14 mouse cellular contexts compared by ENCODE assay signal in genomic region chr7:113141846-113142683, GRCm38 (mm10).
DNase-seq lines count a peak whose midpoint lies in the region; ATAC-seq and TF ChIP-seq lines count a peak whose summit lies in the region.
"Had no signal": no experiment of that assay in that cellular context is flagged by ENCODE, and none has a peak within 500 bp of the region (broad histone marks: within the 10 kb centered on the region; RNA-seq: fewer than 3 reads in every experiment).

No protein-coding gene starts in this region.

- H3K9ac ChIP-seq in hindbrain, postnatal 0 days (replicated peaks; ENCODE audit: low read length): no peak overlapping the region
- no peak overlapping the region for H3K9ac ChIP-seq in neural tube, embryonic 14.5 days (replicated peaks; ENCODE audit: low read depth, low read length)

- no peak overlapping the region for H3K27ac ChIP-seq in hindbrain, postnatal 0 days
- no peak overlapping the region for H3K27ac ChIP-seq in neural tube, embryonic 14.5 days (ENCODE audit: low read depth, low read length)
- H3K27ac ChIP-seq in thymus, adult 2 months (ENCODE audit: control insufficient read depth, insufficient read depth, low read length): no peak overlapping the region
- H3K27ac ChIP-seq: heart, adult 2 months; limb, embryonic 10.5 days; macrophage had no signal

- no peaks in the 10 kb centered on the region for H3K36me3 ChIP-seq in hindbrain, postnatal 0 days (ENCODE audit: insufficient read depth, low read length)
- no peaks in the 10 kb centered on the region for H3K36me3 ChIP-seq in neural tube, embryonic 14.5 days (ENCODE audit: control insufficient read depth, insufficient read depth, low read length)
- no peaks in the 10 kb centered on the region for H3K36me3 ChIP-seq in thymus, adult 2 months (ENCODE audit: control insufficient read depth, insufficient read depth, low read length)
- H3K36me3 ChIP-seq: limb, embryonic 10.5 days had no signal

- H3K4me2 ChIP-seq in hindbrain, postnatal 0 days (ENCODE audit: low read depth, low read length): no peak overlapping the region
- H3K4me2 ChIP-seq in neural tube, embryonic 14.5 days (ENCODE audit: low read depth, low read length): no peak overlapping the region

- H3K9me3 ChIP-seq in hindbrain, postnatal 0 days (ENCODE audit: low read length): no peaks in the 10 kb centered on the region
- no peaks in the 10 kb centered on the region for H3K9me3 ChIP-seq in neural tube, embryonic 14.5 days (ENCODE audit: control insufficient read depth, low read length)
- H3K9me3 ChIP-seq: limb, embryonic 10.5 days had no signal

- intact Hi-C loops in left cerebral cortex, postnatal 14 days (cut with DNase I): loop anchor here (2.0 to 10.0 kb wide), 4 partner anchors 110 to 453 kb away; partner anchors contain the start of gene Btbd10
- intact Hi-C loops in left cerebral cortex, postnatal 4 days (cut with DNase I): loop anchor here (5.0 kb wide), 4 partner anchors 65 to 170 kb away; partner anchors contain the start of gene Arntl

- H3K4me1 ChIP-seq in hindbrain, postnatal 0 days (ENCODE audit: insufficient read depth, low read length): no peaks in the 10 kb centered on the region
- peaks cover 3% of the 10 kb centered on the region; the same call in 1 of the 2 replicates for H3K4me1 ChIP-seq in neural tube, embryonic 14.5 days (ENCODE audit: control insufficient read depth, insufficient read depth, low read length)
- peaks cover 5% of the 10 kb centered on the region for H3K4me1 ChIP-seq in thymus, adult 2 months (replicated peaks; ENCODE audit: control insufficient read depth, insufficient read depth, low read length)

- DNase-seq in left cerebral cortex, postnatal 14 days (ENCODE audit: low spot score in 2 of 2): peak; percentile 60 to 76
- DNase-seq in left cerebral cortex, postnatal 4 days: no peak
- DNase-seq in brain, embryonic 14.5 days (ENCODE audit: low read depth): peak; percentile 75
- DNase-seq in hindbrain, postnatal 0 days (ENCODE audit: low spot score): peak; percentile 70
- DNase-seq in thymus, adult 2 months: no peak
- DNase-seq in adrenal gland, adult 18-20 months (ENCODE audit: low spot score in 2 of 2): no peak
- DNase-seq: adrenal gland, postnatal 36 days; cerebellum, adult 2 months; heart, adult 2 months; heart, postnatal 36 days; thymus, postnatal 25 days had no signal

- 17% methylated on average over 10 of the region's 10 CpGs for WGBS in hindbrain, postnatal 0 days
- 26% methylated on average over 10 of the region's 10 CpGs for WGBS in neural tube, embryonic 14.5 days
- WGBS in thymus, adult 2 months: 61% methylated on average over 10 of the region's 10 CpGs

- ATAC-seq in hindbrain, postnatal 0 days: peak; percentile 49; the same call in 1 of the 2 replicates
- peak; percentile 41; the same call in 1 of the 2 replicates for ATAC-seq in neural tube, embryonic 14.5 days (ENCODE audit: low read depth)

- H3K4me3 ChIP-seq in hindbrain, postnatal 0 days (ENCODE audit: low read length): no peak overlapping the region
- H3K4me3 ChIP-seq in neural tube, embryonic 14.5 days (ENCODE audit: low read depth, low read length): no peak overlapping the region
- H3K4me3 ChIP-seq in thymus, adult 2 months (ENCODE audit: control insufficient read depth, insufficient read depth, low read length): no peak overlapping the region
- H3K4me3 ChIP-seq: heart, adult 2 months; limb, embryonic 10.5 days had no signal

- no peak for TF ChIP-seq CTCF in brain, embryonic 14.5 days (IDR thresholded peaks at IDR 0.05; ENCODE audit: borderline replicate concordance, extremely low read depth, insufficient read depth, insufficient read length)
- no peak for TF ChIP-seq CTCF in hindbrain, postnatal 0 days (IDR thresholded peaks at IDR 0.05; ENCODE audit: low read depth)
- no peak for TF ChIP-seq CTCF in thymus, adult 2 months (IDR thresholded peaks at IDR 0.05; ENCODE audit: borderline replicate concordance, control insufficient read depth, extremely low read depth, insufficient read depth, low read length, poor library complexity)

- H3K27me3 ChIP-seq in hindbrain, postnatal 0 days (ENCODE audit: insufficient read depth, low read length): no peaks in the 10 kb centered on the region
- H3K27me3 ChIP-seq in neural tube, embryonic 14.5 days (ENCODE audit: control insufficient read depth, insufficient read depth, low read length): no peaks in the 10 kb centered on the region
- H3K27me3 ChIP-seq in thymus, adult 2 months (ENCODE audit: control insufficient read depth, insufficient read depth, low read length): no peaks in the 10 kb centered on the region

- TF ChIP-seq POLR2A in brain, embryonic 14.5 days (IDR thresholded peaks at IDR 0.05; ENCODE audit: borderline replicate concordance, extremely low read depth, insufficient read depth, insufficient read length, poor library complexity, severe bottlenecking): no peak
- TF ChIP-seq POLR2A in thymus, adult 2 months (IDR thresholded peaks at IDR 0.05; ENCODE audit: control insufficient read depth, extremely low read depth, insufficient read depth, low read length, poor library complexity): no peak

Comparison
In these comparisons a context has a peak if more than half of its experiments do, and no peak if none do; other contexts are left out.
1. DNase-seq: peak in left cerebral cortex, postnatal 14 days (2 of 2), brain, embryonic 14.5 days (single experiment) and hindbrain, postnatal 0 days (single experiment); none in left cerebral cortex, postnatal 4 days (single experiment), thymus, adult 2 months (single experiment) and adrenal gland, adult 18-20 months (0 of 2).